Mouse (Mus musculus) brain, embryonic 14.5 days (tissue): Measurements from ENCODE around the gene Ltb4r1.

Experiments used
- CTCF ChIP-seq: fragments of 200-500 bp; IDR thresholded peaks from 2 replicates; pipeline ENCODE4 v1.5.1; 2012; ENCODE audit warnings: inconsistent platforms, mild to moderate bottlenecking, moderate library complexity, borderline replicate concordance; ENCODE audit not compliant: insufficient read depth, insufficient read length; ENCODE audit errors: extremely low read depth
- POLR2A ChIP-seq: fragments of 200-500 bp; IDR thresholded peaks from 2 replicates; pipeline ENCODE4 v1.6.1; 2012; ENCODE audit warnings: mild to moderate bottlenecking, inconsistent platforms, borderline replicate concordance; ENCODE audit not compliant: poor library complexity, insufficient read depth, insufficient read length, severe bottlenecking; ENCODE audit errors: extremely low read depth

DNA sequence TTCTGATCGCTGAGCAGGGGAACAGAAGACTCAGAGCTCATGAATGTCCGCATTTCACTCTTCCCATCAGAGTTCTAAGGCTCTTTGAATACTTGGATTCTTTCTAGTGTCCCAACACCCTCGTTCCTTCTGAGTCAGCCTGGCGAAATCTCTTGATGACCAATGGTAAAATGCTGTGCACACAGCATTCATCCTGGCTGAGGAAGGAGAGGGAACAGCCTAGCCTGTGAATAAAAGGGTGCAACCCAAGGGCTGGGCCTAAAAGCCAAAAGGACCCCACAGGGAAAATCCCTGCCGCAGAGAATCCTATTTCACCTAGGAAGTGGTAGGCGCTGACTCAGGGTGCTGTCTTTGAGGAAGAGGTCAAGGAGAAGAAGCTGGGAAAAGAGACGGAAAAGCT lies 35.6 kb upstream of the Ltb4r1 start:
- TF ChIP-seq CTCF (no peak), POLR2A (no peak)
